Mouse (Mus musculus) MEL (cell line): ENCODE measurements around the gene Olfr1444.

Experiments used
- CTCF ChIP-seq, 3 experiments: IDR thresholded peaks in 2 of 3; conservative IDR thresholded peaks in 1 of 3; 2 replicates each; pipeline ENCODE4 v1.5.1; 2011 to 2012; ENCODE audit warnings: low read length in 3 of 3, low read depth in 2 of 3, mild to moderate bottlenecking in 2 of 3, improper control_type of control experiment in 1 of 3, inconsistent platforms in 1 of 3, mixed read lengths in 1 of 3, moderate library complexity in 1 of 3; ENCODE audit not compliant: control insufficient read depth in 1 of 3, insufficient read depth in 1 of 3, poor library complexity in 1 of 3, severe bottlenecking in 1 of 3
- MAZ ChIP-seq: IDR thresholded peaks from 2 replicates; pipeline ENCODE4 v1.6.1; 2012; ENCODE audit warnings: low read depth, mild to moderate bottlenecking, inconsistent platforms, low read length, improper control_type of control experiment
- SMC3 ChIP-seq: IDR thresholded peaks from 2 replicates; pipeline ENCODE4 v1.6.1; 2011; ENCODE audit warnings: low read depth, low read length, improper control_type of control experiment
- TBP ChIP-seq: IDR thresholded peaks from 2 replicates; pipeline ENCODE4 v1.8.0; 2011; ENCODE audit warnings: low read depth, low read length, improper control_type of control experiment
- USF1 ChIP-seq: IDR thresholded peaks from 2 replicates; pipeline ENCODE4 v1.6.1; 2014; ENCODE audit warnings: low read depth, mild to moderate bottlenecking, inconsistent platforms, low read length, improper control_type of control experiment, moderate library complexity
- ZNF384 ChIP-seq: IDR thresholded peaks from 2 replicates; pipeline ENCODE4 v1.6.1; 2012; ENCODE audit warnings: low read depth, mild to moderate bottlenecking, inconsistent platforms, low read length, improper control_type of control experiment

GRCm38 (mm10) chr19:12883555-12883954, 26.5 kb downstream of the Olfr1444 start, which contains the start of gene Olfr1445:
- TF ChIP-seq CTCF (IDR thresholded peaks at IDR 0.05 in 2 of 3, conservative IDR thresholded peaks at IDR 0.05 in 1 of 3; ENCODE audit: control insufficient read depth in 1 of 3, insufficient read depth in 1 of 3, low read depth in 2 of 3, low read length in 3 of 3, poor library complexity in 1 of 3, severe bottlenecking in 1 of 3): no peak
- no peak for TF ChIP-seq ZNF384
- TF ChIP-seq USF1: no peak
- no peak for TF ChIP-seq MAZ
- TF ChIP-seq SMC3: no peak
- no peak for TF ChIP-seq TBP
